Mouse (Mus musculus) thymus, adult 18-20 months (tissue): ENCODE measurements around the gene Cdan1.

Experiments used
- DNase-seq, 2 experiments: peaks; one replicate each; pipeline ENCODE4 v3.0.0; 2022; ENCODE audit warnings: mixed read lengths in 2 of 2

Cdan1 gene

GRCm38 (mm10) chr2:120849449-120850423 lies at the start of gene Cdan1:
Gene Cdan1, minus strand, starts transcription at chr2:120850128.
- DNase-seq: peak; percentile 51 to 60

DNA sequence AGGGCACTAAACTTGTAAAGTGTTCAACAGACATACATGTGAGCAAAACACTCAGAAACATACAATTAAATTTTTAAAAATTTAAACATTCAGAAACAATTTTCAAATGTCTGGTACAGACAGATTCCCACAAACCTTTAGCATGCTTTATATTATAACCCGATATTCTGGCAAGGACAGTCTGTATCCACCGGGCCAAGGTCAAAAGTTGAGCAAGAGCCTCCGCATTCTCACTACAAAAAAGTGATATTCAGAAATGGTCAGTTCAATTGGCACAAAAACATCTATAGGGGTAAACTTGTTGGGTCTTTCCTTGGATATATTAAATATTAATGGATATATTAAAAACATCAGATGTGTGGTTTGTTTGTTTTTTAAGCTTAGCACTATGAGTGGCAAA lies 46.4 kb upstream of the Cdan1 start:
- DNase-seq: no peak

DNA sequence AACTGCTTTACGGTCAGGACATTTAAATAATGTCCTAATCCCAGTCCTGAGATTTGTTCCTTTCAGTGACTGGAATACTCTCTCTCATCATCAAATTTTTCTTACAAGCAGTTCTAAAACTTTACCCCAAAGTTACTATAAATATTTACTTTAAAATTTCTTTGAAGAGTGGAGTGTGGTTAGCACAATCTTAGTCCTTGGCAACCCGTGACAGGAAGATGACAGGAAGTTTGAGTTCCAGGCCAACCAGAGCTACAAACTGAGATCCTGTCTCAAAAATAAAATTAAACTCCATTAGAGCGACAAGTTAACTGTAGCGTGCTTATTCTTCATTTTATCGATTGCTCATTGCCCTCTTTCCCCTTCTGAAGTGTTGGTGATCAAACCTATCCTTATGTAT lies 37.7 kb upstream of the Cdan1 start:
- no peak for DNase-seq

GRCm38 (mm10) chr2:120873192-120873591 lies 23.3 kb upstream of the Cdan1 start:
- no peak for DNase-seq

DNA sequence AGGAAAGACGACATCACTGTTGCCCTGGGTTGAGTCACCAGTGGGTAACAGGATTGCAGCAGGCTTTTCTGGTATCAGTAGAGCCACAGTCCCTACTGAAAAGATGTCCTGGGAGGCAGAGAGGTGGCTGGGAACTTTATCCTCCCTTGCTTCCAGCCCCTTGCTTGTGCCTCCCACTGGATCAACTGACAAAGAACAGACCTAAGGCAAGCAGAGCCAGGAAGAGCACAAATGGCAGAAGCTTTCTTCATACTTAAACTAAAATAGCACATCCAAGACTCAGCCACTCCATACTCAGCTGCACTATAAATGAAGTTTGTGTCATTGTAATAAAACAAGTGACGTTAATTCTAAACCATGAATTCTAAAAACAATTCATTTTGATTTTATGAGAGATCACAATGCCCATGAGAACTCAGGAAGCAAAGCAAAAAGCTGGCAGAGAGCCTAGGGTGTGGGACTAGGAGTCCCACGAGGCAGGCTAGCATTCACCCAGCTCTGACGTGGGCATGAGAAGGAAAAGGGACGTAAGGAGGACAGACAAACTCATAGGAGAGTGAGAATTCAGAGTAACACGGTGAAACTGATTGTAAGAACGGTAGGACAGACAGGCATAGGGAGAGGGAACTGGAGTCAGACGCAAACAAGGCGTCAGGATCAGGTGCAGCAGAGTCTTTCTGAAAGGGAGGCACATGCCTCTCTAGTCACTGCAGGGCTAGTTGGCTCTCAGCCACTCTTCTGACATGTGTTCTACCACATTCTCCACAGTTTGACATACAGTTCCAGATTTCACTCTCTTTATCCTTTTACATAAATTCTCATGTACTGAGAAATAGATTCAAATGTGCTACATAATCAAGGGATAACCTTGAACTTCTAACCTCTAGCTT lies 21.8 kb upstream of the Cdan1 start:
- DNase-seq: no peak

DNA sequence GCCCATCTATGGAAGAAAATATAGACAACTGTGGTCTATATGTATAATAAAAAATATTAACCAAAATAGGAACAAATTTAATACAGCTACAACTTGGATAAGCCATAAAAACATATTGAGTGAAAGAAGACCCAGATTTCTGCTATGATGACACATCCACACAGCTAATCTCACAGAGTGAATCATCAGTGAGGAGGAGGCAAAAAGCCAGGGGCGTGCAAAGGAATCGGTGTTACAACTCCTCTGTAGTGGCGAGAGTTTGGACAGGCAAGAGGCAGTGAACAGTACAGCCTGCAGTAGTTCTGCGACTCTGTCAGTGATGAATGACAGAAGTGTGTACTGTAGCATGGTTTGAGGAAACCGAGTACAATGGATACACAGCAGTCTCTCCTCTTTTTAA lies 17.4 kb upstream of the Cdan1 start:
- no peak for DNase-seq

- peak; percentile 14 to 16 for DNase-seq
Measured at GRCm38 (mm10) chr2:120866561-120866960, 16.6 kb upstream of the Cdan1 start.

DNA sequence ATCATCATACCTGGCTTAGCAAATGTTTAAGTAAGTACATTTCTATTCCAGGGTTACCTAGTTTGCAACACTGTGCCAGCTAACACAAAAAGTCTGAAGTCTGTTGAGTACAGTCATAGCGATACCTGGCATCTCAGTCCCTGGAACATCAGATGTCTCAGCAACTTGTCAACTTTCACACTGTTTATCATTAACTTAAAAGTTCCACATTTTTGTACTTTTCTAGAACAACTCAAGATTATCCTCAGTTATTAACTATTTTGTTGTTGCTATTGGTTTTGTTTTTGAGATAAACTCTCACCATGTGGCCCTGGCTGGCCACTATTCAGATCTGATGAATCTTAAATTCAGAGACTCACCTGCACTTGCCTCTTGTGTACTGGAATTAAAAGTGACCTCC lies 13.5 kb upstream of the Cdan1 start:
- no peak for DNase-seq

DNA sequence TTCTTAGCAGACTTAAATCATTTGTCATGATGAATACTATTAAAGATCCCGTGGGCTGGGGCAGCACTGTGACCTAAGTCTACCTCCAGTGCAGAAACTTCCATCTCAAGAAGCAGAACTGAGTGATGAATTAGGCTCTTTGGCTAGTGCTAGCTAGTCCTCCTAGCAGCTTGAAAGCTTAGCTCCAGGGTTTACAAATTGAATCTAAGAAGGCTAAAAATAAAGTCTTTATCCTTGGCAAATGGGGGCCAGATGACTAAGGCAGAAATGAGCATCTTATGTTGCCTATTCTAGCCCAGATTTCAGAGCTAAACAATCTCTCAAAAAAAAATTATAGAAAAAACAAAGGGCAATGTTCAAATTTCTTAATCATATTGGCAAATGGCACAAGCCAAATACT lies 10.8 kb upstream of the Cdan1 start:
- DNase-seq: no peak

DNA sequence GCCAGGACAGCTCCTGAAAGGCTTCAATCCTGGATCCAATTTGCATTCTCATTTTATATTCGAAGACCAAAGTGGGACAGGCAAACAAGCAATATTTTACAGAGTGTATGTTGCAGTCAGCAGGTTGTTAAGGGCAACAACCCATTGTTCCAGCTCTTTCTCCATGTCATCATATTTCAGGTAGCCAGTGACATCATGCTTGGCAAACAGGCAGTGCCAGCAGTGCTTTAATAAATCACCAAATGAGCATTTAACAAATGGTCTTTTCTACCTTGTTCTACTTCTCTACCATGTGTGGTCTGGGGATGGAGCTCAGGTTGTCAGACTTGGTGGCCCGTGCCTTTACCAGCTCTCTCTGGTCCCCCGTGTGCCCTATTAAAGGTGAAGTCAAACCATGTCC lies 8.2 kb upstream of the Cdan1 start:
- no peak for DNase-seq

- peak; percentile 56 to 73 for DNase-seq
Measured at GRCm38 (mm10) chr2:120853151-120853550, 3.2 kb upstream of the Cdan1 start.

DNA sequence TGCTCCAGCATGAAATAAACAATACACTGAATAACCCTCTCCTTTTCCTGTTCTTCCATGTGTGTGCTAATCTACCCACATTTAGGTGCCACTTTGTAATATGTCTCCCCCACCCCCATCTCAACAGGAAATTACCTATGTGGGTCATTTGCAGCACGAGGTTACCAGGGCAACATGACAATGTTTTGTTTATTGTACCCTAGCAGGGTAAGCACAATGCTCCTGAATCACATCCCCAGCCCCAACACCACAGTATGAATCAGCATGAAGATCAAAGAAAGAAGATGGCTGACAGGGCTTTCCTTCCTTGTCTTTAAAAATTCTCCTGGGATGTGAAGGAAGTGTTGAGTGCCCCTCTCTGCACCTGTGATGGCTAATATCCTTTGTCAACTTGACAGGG lies 2.7 kb upstream of the Cdan1 start:
- DNase-seq: peak; percentile 12 to 56

DNA sequence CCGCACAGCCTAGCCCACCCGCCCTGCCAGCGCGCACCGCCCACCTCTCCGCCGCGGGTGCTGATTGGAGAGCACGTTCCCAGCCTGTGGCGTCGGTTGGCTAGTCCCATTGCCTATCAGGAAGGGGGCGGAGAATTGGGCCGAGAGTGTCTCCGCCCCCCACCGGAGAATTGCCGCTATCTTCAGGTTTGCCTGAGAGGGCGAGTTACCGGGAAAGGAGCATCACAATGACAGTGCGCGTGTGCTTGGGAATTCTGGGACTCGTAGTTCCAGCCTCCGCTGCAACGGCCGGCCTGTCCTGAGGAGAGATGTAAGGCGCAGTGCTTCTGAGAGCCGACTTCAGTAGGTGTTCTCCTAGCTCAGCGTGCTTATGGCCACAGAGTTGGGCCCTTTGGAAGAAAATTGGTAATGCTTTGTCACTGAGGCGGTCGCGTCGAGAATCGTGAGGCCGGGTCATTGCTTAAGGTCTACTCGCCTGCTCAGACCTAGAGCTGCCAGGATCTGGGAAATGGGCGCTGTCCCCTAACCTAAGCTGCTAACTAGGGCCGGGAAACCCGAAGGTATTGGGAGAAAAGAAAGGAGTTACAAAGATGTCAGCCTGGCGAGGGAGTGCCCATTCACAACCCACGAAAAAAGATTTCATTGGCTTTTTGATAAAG lies 625 bp upstream of the Cdan1 start, which contains the start of gene Ttbk2:
TSS of gene Ttbk2 (minus strand) at position 181 of the 659 bp plus-strand sequence.
- peak; percentile 95 for DNase-seq

- DNase-seq: no peak
Measured at GRCm38 (mm10) chr2:120845280-120845679, 4.6 kb downstream of the Cdan1 start.

DNA sequence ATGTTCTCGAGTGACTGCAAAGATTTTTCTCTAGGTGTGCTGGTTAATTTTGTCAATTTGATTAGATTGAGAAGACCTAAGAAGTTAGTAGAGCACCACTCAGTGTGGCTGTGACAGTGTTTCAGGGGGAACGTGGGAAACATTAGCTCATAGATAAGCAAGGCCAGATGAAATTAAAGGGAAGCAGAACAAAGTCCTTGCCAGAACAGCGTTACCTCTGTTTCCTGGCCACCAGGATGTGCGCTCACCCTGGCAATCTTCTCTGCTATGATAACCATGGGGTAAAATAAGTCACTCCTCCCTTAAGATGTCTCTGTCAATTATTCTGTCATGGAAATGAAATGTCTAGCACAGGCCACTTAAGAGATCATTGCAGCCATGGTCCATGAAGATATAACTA lies 5.9 kb downstream of the Cdan1 start:
- no peak for DNase-seq

DNA sequence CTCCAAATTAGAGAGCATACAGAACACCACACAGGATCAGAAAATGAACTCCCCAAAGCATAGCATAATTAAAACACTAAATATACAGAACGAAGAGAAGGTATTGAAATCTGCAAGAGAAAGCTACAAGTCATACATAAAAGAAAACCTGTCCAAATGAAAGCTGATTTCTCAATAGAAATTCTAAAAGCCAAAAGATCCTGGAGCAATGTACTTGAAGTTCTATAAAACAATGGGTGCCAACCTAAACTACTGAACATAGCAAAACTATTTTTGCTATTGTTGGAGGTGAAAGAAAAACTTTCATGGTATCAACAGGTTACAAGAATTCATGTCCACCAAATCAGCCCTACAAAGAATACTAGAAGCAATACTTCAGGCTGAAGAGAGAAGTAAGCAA lies 8.7 kb downstream of the Cdan1 start:
- DNase-seq: no peak

DNA sequence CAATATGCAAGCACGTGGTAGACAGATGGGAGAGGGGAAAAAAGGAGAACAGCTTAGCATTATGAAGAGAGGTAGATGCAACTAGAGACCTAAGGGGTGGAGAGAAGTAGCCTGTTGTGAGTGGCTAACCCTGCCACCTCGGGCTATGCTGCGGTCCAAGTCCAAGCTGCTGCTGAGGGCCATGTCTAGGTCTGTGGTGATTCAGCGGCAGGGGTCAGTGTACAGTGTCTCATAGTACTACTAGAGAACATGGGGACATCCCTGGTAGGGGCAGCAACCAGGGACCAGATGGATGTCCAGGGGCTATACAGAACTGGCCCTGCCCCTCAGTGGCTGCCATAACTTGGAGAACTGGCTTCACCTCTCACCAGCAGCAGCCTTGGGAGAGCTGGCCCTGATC lies 14.8 kb downstream of the Cdan1 start:
- DNase-seq: no peak

- DNase-seq: no peak
Measured at GRCm38 (mm10) chr2:120826936-120827638, 22.8 kb downstream of the Cdan1 start.

DNA sequence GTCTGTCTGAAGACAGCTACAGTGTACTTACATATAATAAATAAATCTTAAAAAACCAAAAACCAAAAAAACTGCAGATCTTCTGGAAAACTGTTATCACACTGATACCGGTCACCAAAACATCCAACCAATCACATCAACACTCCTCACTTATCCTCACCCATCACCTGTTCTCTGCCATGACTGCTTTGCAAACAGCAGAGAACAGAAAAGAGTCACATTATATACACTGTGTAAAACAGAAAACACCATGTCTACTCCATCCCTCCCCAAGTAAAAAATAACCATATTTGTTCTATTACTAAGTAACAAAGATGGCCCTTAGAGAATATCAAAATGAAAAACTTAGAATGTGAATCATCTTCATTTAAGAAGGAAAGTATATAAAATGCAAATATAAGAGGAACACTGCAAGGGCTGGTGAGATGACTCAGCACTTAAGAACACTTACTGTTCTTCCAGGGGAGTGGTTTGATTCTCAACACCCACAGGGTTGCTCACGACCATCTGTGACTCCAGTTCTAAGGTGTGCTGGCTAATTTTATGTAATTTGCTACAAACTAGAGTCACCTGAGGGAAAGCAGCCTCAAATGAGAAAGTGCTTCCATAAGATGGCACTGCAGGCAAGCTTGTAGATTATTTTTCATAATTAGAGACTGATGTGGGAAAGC lies 79.5 kb downstream of the Cdan1 start:
- no peak for DNase-seq

GRCm38 (mm10) chr2:120761922-120762321 lies 88.0 kb downstream of the Cdan1 start:
- DNase-seq: no peak

- DNase-seq: no peak
Measured at GRCm38 (mm10) chr2:120748041-120748440, 101.9 kb downstream of the Cdan1 start.

DNA sequence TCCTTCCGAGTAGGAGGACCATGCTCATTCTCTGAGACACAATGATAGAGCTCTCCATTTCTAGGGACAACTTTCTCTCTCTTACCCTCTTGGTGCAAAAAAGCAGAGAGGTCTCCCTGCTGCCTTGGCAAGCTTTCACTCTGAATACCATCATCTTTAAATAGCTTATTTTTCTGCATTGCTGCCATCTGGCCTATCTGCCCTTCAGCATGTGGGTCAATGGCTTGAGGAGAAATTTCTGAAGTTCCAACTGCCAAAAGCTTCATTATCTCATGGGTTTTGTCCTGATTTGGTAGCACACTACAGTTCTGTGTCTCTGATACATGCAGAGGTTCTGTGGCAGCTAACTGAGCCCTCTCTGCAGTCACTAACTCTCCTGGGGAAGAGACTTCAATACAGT lies 104.4 kb downstream of the Cdan1 start:
- no peak for DNase-seq
